Mouse (Mus musculus): Measurements from ENCODE around the gene Stk11ip. TPM values are rescaled to one million over a fixed set of nuclear protein-coding genes. Genes with fewer than 3 reads are reported as not detected.

The Stk11ip gene
- polyA plus RNA-seq, 1 experiment from 2014 or later, result 20.8 TPM

DNA sequence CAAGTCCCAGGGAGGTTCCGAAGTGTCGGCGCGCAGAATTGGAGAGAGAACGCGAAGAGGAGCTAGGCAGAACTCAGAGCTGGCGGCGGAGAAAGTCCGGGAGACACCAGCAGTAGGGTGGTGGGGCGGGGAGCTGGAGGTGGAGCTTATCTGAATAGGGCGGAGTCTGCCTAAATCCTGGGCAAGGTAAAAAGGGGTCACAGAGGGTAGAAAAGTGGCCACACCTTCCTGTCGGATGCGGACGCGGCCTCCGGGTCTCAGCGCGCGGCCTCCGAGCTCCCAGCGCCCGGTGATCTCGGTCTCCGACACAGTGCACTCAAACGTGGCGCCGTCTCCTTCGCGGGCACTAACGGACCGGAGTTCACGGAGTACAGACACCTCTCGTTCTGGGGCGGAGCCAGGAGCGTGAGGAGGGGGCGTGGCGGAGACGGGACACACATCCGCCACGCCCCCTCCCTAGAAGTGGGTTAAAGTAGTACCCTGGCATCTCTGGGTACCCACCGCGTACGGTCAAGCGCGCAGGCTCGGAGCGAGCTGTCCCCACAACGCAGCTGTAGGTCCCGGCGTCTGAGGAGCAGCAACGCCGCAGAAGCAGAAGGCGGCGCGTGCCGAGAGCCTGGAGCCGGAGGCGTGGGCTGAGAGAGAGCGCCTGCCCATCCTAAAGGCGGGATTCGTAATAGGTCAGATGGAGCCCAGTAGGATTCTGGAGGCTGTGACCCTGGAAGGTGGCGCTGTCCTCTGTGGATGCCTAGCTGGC, 33.7 kb upstream of the Stk11ip start:
- Histone ChIP-seq H3K9me3 (no peaks in the 10 kb centered on the region), H3K27ac (no peak overlapping the region), H3K27me3 (peaks cover 68% of the 10 kb centered on the region), H3K9ac (no peak overlapping the region), H3K36me3 (peaks cover 28% of the 10 kb centered on the region), H3K4me2 (peak overlapping the region; percentile 80), H3K4me1 (peaks cover 13% of the 10 kb centered on the region), H3K4me3 (peak overlapping the region; percentile 49)
- peak; percentile 57 for ATAC-seq (ENCODE audit: borderline replicate concordance, extremely low read depth, low FRiP score, low TSS enrichment)
- WGBS, result under 1% methylated on average over 62 of the region's 62 CpGs

DNA sequence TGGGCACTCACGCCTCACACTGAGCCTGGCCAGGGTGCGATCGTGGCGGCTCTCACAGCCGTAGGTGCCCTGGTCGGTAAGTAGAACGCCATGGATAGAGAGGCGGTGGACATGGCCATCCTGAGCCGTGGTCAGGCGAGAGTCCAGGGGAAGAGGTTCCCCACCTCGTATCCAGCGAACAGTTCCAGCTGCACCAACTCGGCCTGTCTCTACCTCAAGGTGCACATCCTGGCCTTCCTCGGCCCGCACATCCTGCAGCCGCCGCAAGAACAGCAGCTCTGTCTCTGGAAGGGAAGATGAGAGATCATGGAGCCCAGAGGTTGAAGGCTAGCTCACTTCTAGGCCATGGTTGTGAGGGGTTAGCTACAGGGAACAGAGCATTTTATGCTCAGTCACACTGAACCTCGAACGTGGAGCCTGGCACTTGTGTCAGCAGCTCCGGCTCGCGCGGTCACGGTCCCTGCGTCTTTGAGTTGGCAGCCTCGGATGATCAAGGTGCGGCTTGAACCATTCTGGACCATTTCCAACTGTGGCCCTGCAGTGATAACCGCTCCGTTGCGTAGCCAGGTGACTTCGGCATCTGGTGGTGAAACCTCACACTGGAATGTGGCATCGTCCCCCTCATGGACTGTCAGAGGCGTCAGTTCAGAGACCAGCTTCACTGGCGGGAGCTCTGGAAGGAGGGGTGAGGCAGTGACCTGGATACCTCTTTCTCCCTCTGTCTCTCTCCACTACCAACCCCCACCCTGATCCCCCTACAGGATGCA, 30.4 kb upstream of the Stk11ip start:
- Histone ChIP-seq H3K27me3 (peaks cover 34% of the 10 kb centered on the region), H3K9me3 (no peaks in the 10 kb centered on the region), H3K9ac (no peak overlapping the region), H3K36me3 (peaks cover 36% of the 10 kb centered on the region), H3K27ac (no peak overlapping the region), H3K4me2 (no peak overlapping the region), H3K4me1 (peaks cover 13% of the 10 kb centered on the region), H3K4me3 (no peak overlapping the region)
- 83% methylated on average over 34 of the region's 34 CpGs for WGBS
- no peak for ATAC-seq (ENCODE audit: borderline replicate concordance, extremely low read depth, low FRiP score, low TSS enrichment)

DNA sequence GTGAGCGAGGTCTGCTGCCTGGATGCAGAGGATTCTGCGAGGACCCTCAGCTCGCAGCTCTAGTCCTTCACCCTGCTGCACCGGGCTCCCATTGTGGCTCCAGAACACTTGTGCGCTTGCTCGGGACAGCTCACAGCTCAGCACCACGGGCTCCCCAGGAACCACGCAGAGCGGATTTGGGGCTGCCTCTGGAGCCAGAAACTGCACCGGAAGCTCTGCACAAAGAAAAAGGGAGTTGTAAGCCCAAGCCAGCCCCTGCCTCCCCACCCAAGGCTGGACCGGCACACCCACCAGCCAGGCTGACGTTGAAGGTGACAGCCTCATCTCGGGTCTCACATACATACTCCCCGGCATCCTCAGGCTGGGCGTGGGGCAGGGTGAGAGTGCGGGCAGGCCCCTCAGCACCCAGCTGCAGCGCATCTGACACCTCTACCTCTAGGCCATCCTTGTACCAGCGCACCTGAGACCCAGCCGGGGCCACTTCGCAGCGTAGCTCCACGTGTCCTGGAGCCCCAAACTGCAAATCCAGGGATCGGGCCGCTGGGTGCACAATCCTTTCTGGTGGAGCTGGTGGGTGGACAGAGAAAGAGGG, 28.7 kb upstream of the Stk11ip start:
- no peak overlapping the region for H3K9ac ChIP-seq
- no peak overlapping the region for H3K4me3 ChIP-seq
- H3K9me3 ChIP-seq, result no peaks in the 10 kb centered on the region
- peaks cover 17% of the 10 kb centered on the region for H3K27me3 ChIP-seq
- H3K27ac ChIP-seq, result no peak overlapping the region
- ATAC-seq (ENCODE audit: borderline replicate concordance, extremely low read depth, low FRiP score, low TSS enrichment), result no peak
- peaks cover 7% of the 10 kb centered on the region; the same call in 1 of the 2 replicates for H3K4me1 ChIP-seq
- WGBS, result 60% methylated on average over 24 of the region's 24 CpGs
- no peak overlapping the region for H3K4me2 ChIP-seq
- peaks cover 53% of the 10 kb centered on the region for H3K36me3 ChIP-seq

DNA sequence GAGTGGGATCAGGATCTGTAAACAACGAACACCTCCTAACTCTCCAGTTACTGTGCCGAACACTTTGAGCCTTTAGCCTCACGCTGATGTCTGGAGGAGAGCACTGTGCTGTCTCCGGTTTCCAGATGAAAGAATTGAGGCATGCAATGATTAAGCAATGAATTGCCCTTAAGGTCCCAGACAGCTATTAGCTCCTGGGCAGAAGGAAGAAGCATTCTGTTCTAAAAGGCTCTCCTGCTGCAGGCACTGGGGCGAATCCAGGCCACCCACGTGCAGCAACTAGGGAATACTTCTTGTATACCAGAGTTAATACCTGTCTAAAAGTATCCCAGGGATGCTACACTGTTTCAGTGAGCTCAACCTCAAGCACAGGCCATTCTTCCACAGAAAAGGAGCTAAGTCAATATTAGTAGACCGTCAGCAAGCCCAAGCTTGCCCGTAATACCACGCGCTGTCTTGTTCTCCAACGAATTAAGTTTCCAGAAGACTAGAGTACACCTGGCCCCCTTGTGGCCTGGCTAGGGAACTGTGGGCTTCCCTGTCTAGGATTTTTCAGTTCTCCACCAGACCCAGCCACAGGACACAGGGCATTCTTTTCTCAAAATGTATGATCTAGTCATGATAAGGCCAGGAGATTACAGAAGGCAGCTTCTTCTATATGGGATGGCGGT, 26.3 kb upstream of the Stk11ip start:
- 51% methylated on average over 12 of the region's 12 CpGs for WGBS

DNA sequence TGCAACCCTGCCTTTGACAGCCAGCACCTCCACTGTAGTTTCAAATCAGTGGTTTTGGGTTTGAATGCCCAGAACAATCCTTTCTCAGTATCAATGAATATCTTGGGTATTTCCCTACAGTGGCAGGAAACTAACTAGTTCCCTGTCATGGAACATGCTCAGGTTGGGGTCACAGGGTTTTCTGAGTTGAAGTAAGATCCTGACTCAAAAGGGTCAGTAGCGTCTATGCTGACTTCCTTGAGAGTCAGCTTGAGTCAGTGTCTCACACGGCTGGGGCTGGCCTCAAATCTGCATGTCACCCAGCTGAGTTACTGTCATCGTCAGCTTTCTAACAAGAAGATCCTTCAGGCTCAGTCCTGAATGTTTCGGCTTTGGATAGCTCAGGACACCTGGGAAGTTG, 22.4 kb upstream of the Stk11ip start:
- Histone ChIP-seq H3K4me1 (peaks cover 7% of the 10 kb centered on the region), H3K4me3 (no peak overlapping the region), H3K27ac (no peak overlapping the region), H3K9me3 (no peaks in the 10 kb centered on the region), H3K36me3 (peaks cover 78% of the 10 kb centered on the region), H3K9ac (no peak overlapping the region), H3K4me2 (no peak overlapping the region), H3K27me3 (no peaks in the 10 kb centered on the region)
- no peak for ATAC-seq (ENCODE audit: borderline replicate concordance, extremely low read depth, low FRiP score, low TSS enrichment)
- WGBS, result 77% methylated on average over 4 of the region's 4 CpGs

More for the DNA sequence above, 26.3 kb upstream of the Stk11ip start:
- no peaks in the 10 kb centered on the region; the same call in 1 of the 2 replicates for H3K27me3 ChIP-seq
- H3K9ac ChIP-seq, result no peak overlapping the region
- no peak for ATAC-seq (ENCODE audit: borderline replicate concordance, extremely low read depth, low FRiP score, low TSS enrichment)
- peaks cover 70% of the 10 kb centered on the region for H3K36me3 ChIP-seq
- H3K9me3 ChIP-seq, result no peaks in the 10 kb centered on the region
- no peaks in the 10 kb centered on the region for H3K4me1 ChIP-seq
- H3K4me2 ChIP-seq, result no peak overlapping the region
- H3K4me3 ChIP-seq, result no peak overlapping the region
- H3K27ac ChIP-seq, result no peak overlapping the region

DNA sequence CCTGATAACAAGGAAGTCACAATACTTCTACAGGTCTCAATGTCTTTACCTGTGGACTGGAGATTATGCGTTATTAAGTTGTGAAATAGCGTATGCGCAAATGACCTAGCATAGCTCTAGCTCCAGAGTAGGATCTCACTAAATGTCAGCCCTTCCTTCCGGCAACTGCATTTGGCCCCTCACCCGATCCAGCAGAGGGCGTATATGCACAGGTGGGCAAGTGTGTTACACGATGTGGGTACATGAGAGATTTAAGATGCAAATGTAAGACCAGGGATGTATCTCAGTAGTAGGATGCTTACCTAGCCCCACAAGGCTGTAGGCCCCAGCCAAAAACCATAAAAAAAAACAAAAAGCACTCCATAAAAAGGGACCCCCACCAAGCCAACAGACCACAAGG, 21.9 kb upstream of the Stk11ip start:
- H3K9me3 ChIP-seq, result no peaks in the 10 kb centered on the region
- no peak for ATAC-seq (ENCODE audit: borderline replicate concordance, extremely low read depth, low FRiP score, low TSS enrichment)
- H3K4me3 ChIP-seq, result no peak overlapping the region
- WGBS, result 73% methylated on average over 7 of the region's 7 CpGs
- H3K27ac ChIP-seq, result no peak overlapping the region
- no peak overlapping the region for H3K9ac ChIP-seq
- peaks cover 12% of the 10 kb centered on the region for H3K4me1 ChIP-seq
- H3K4me2 ChIP-seq, result no peak overlapping the region
- H3K36me3 ChIP-seq, result peaks cover 81% of the 10 kb centered on the region
- H3K27me3 ChIP-seq, result no peaks in the 10 kb centered on the region

DNA sequence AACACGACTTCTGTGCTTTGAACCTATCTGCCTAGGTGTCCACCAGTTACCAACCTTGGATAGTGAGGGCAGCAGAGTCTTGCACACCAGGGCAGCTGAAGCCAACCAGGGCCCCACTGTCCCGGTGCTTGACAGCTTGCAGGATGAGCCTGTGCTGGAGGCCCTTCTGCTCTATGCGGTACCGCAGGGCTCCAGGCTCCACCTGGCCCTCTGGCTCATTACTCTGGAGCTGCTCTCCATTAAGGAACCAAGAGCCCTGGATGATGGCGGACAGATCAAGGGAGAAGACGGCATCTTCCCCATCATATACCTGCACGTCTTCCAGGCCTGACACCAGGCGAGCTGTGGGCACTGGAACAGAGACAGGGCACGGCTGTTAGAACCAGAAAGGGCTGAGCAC, 19.4 kb upstream of the Stk11ip start:
- H3K9ac ChIP-seq, result no peak overlapping the region
- no peaks in the 10 kb centered on the region for H3K27me3 ChIP-seq
- H3K27ac ChIP-seq, result no peak overlapping the region
- H3K4me1 ChIP-seq, result peaks cover 25% of the 10 kb centered on the region
- no peak overlapping the region for H3K4me3 ChIP-seq
- WGBS, result 93% methylated on average over 9 of the region's 9 CpGs
- no peaks in the 10 kb centered on the region for H3K9me3 ChIP-seq
- peaks cover 67% of the 10 kb centered on the region for H3K36me3 ChIP-seq
- ATAC-seq (ENCODE audit: borderline replicate concordance, extremely low read depth, low FRiP score, low TSS enrichment), result no peak
- no peak overlapping the region for H3K4me2 ChIP-seq

DNA sequence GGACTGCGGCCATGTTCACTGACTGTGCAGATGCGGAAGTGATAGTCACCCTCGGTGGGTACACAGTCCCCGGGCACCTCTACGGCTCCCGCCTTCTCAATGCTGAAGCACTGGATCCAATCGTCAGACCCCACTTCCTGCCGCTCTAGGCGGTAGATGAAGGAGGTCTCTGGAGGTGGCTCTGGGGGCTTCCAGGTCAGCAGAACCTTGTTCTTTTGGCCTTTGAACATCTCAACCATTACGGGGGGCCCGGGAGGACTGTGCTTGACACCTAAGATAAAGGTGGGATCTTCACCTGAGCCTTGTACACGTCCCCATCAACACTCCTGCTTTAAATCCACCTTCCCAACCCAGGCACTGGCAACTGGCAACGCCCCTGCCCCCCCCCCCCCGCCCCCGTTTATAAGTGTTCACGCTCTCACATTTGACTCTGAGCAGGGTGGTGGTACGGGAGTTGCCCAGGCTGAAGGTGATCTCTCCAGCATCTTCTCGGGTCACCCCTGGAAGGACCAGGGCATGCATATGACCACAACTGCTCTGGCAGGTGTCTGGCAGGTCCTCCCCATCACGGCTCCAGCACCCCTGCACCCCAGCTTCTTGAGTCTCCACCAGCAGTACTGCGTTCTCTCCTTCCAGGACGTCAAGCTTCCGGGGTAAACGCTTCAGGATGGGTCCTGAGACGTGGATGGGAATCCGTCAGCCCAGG, 18.2 kb upstream of the Stk11ip start:
- no peaks in the 10 kb centered on the region for H3K9me3 ChIP-seq
- H3K36me3 ChIP-seq, result peaks cover 56% of the 10 kb centered on the region
- H3K9ac ChIP-seq, result no peak overlapping the region
- H3K27ac ChIP-seq, result no peak overlapping the region
- WGBS, result 85% methylated on average over 25 of the region's 25 CpGs
- H3K4me3 ChIP-seq, result no peak overlapping the region
- peaks cover 31% of the 10 kb centered on the region for H3K4me1 ChIP-seq
- peak overlapping the region; percentile 79 for H3K4me2 ChIP-seq
- H3K27me3 ChIP-seq, result no peaks in the 10 kb centered on the region
- no peak for ATAC-seq (ENCODE audit: borderline replicate concordance, extremely low read depth, low FRiP score, low TSS enrichment)

DNA sequence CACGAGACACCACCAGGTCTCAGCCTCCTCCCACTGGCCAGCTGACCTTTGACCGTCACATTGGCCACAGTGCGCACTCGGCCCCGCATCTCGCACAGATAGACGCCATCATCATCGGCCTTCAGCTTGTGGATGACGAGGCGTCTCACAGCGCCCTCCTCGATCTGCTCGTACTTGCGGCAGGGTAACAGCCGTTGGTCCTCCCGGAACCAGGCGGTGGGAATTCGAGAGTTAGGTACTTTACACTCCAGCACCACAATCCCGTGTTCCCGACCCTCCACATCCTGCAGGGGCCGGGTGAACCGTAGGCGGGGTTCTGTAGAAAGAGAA, 17.7 kb upstream of the Stk11ip start:
- Histone ChIP-seq H3K36me3 (peaks cover 51% of the 10 kb centered on the region), H3K27ac (no peak overlapping the region), H3K4me2 (peak overlapping the region; percentile 79), H3K4me3 (peak overlapping the region; percentile 7; the same call in 1 of the 2 replicates), H3K9me3 (no peaks in the 10 kb centered on the region), H3K4me1 (peaks cover 31% of the 10 kb centered on the region), H3K9ac (no peak overlapping the region), H3K27me3 (no peaks in the 10 kb centered on the region)
- no peak for ATAC-seq (ENCODE audit: borderline replicate concordance, extremely low read depth, low FRiP score, low TSS enrichment)
- 71% methylated on average over 23 of the region's 23 CpGs for WGBS

DNA sequence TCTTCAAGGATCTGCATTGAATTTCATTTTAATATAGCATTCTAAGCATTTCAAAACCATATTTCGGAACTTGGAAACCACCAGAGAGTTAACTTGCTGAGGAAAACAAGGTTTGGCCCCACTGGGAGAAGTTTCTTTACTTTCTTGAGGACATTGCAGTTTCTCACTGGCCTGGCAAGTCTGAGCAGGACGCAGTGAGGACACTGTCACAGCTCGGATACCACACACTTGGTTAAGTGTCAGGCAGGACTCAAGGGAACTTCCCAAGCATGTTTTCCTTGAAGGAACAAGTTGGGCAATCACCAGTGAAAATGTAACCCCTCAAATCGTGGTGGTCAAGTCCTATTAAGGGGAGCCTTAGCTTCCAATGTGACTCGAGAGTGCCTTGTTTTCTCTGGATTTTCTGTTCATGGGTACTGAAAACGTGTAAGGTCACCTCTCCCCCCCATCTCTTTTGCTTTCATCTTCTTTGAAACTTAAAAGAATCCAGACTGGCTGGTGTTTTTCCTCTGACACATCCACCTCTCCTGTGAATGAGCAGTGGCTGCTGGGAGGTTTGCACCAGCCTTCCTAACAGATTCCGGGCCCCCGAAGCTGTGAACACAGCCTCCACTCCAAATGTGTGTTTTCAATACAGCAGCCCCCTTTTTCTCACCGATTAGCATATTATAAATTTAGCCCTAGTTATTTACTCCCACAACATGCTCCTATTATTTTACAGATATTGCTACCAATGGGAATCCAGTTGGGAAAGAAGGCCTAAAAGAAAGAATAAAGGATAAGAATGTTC, 16.9 kb upstream of the Stk11ip start:
- H3K27me3 ChIP-seq, result no peaks in the 10 kb centered on the region
- H3K36me3 ChIP-seq, result peaks cover 42% of the 10 kb centered on the region
- peak overlapping the region; percentile 98 for H3K27ac ChIP-seq
- no peak for ATAC-seq (ENCODE audit: borderline replicate concordance, extremely low read depth, low FRiP score, low TSS enrichment)
- H3K4me3 ChIP-seq, result peak overlapping the region; percentile 79
- H3K4me2 ChIP-seq, result peak overlapping the region; percentile 79
- no peaks in the 10 kb centered on the region for H3K9me3 ChIP-seq
- WGBS, result 43% methylated on average over 9 of the region's 9 CpGs
- H3K9ac ChIP-seq, result peak overlapping the region; percentile 99
- H3K4me1 ChIP-seq, result peaks cover 31% of the 10 kb centered on the region
